Mouse (Mus musculus) layer of hippocampus, adult 8-10 months (tissue): ENCODE data around the gene Chrna1. TPM values are rescaled to one million over a fixed set of nuclear protein-coding genes. Genes with fewer than 3 reads are reported as not detected.

Source experiments
- DNase-seq, 2 experiments: peaks; one replicate each; pipeline ENCODE4 v3.0.0; 2022; ENCODE audit warnings: low spot score in 2 of 2
- total RNA-seq, 4 experiments: library from RNA; stranded (reverse); gene quantifications; 2 replicates each; pipeline ENCODE4 v1.2.4; 2022

The Chrna1 gene
- total RNA-seq, result under 1 TPM; 0.24 to 0.60 (median 0.43) TPM

DNA sequence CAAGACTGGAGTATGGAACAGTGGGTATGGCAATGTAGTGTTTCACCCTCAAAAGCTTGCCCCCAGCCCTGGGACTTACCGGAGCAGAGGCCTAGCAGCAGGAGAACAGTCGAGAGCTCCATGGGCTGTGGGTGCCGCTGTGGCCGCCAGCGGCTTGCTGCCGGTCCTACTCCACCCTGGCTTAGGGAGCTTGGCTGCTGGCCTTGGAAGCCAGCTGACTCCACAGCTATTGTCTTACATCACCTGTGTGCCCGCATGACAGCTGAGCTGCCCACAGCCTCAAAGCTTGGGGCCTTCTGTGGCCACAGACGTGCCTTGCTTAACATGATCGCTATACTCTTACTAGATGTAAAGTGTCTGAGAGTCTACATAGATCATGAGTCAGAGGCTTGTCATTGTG lies at the start of gene Chrna1:
Gene Chrna1, minus strand, starts transcription at position 173 of the 400 bp plus-strand sequence.
- DNase-seq, result no peak

DNA sequence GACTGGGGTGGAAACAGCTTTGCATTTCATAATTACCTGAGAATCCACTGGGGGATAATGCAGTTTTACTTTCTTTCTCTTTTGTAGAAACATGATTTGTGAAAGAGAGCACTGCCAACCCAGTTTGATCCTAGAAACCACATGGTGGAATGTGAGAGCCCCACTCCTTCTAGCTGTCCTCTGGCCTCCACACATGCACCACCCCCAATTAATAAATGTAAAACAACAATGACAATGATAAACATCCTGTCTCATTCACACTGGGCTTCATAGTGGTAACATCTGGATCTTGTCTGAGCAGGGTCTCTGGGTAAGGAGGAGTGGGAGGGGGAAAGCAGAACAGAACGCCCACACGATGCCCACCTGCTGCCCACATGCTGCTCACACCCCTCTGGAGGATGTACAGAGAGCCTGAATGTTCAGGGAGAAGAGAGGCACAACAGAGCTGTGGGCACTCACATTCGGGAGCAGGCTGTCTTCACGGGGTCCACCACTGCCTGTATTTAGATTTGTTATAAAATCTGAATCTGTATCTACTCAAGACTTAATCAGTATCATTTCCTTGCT lies 38.4 kb upstream of the Chrna1 start:
- no peak for DNase-seq

DNA sequence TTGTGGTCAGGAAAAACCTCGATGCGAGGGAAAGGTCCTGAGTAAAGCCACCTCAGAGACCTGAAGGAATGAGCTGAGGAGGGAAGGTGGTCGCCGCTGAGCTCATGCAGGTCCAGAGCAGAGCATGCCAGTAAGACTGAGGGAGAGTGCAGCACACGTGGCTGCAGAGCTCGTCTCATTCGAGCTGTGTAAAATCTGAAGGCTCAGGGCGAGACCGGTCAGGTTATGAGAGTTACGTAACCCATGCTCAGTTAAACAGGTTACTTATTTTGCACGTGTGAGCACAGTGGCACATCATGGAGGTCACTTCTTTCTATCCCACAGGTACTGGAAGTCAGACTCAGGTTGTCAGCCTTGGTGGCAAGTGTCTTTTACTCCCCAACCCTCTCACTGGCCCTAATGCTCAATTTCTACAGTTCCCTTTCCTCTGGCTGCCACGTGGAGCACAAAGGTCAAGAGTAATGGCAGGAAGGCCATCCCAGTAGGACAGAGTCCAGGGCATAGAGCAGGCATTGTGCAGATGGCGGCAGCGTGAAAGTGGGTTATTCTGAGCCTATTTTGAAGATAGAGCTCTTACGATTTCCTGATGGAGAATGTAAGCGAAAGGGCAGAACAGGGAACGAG lies 36.4 kb upstream of the Chrna1 start:
- DNase-seq, result no peak

DNA sequence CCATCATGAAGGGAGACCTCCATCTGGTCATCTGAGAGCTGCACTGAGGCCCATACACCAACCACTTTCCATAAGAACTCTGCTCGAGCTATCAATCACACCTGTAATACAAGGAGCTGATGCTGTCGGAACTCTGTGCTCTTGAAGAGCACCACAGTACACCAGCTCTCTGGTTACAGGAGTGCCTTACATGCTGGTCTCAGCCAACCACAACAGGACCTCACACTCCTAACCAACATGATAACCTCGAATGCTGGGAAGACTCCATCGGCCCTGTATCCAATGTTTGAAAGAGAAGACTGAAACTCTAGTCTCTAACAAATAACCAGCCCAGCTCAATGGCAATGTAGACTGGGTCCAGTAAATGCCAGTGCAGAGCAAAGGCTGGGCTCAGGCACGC lies 35.3 kb upstream of the Chrna1 start:
- no peak for DNase-seq

DNA sequence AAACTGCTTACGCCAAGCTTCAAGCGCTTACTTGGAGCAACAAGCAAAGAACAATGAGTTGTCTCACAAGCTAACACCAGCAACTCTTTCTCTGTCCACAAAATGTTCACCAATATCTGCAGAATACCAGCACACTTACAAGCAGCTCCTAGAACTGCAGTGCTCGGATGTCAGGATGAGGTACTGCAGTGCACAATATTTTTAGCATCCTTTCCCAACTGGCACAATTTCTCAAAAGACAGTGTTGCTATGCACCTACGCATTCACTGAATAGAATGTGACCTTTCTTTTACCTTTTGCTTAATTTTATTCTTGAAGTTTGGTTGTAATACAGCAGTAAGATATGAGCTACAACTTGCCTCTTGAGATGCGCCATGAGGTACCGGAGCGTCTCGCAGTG lies 34.2 kb upstream of the Chrna1 start:
- DNase-seq, result no peak

DNA sequence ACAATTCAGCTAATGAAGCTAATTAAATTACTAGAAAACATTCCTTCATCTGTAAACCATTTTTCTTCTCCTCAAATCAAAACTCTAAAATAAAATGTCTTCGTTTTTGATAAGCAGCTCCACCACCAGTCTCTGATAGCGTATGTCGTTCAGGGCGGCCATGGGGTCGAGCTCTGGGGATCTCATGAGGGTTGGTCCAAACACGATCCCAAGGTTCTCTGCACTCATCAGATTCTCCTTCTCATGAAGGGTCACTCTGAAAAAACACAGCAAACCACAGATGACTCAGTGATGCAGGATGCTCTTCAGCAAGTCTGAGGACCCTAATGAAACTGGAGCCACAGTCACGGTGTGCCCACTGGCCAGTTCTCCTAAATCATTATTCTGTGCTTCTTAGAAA lies 32.8 kb upstream of the Chrna1 start:
- DNase-seq, result no peak

DNA sequence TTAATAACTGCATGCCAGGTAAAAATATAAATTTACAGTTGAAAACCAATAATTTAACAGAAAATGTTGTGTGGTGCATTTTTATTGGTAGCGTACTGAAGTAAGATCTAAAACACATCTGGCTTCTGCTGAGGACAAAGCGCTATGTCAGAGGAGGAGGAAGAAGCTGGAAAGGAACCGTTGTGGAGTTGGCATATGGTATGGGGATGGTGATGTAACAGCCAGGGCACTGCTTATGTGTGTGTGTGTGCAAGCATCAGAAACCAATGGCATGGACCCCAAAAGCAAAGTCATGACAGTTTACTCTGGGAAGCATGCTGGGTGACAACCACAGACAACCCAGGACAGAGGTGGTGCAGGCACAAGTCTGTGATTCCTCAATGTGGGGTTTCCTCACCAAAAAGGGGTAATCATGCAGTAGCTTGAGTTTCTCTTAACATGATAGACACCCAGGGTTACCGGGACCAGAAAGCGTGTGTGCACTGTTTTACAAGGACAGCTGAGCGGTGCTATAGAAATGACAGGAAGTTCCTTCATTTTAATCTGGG lies 32.3 kb upstream of the Chrna1 start:
- no peak for DNase-seq

DNA sequence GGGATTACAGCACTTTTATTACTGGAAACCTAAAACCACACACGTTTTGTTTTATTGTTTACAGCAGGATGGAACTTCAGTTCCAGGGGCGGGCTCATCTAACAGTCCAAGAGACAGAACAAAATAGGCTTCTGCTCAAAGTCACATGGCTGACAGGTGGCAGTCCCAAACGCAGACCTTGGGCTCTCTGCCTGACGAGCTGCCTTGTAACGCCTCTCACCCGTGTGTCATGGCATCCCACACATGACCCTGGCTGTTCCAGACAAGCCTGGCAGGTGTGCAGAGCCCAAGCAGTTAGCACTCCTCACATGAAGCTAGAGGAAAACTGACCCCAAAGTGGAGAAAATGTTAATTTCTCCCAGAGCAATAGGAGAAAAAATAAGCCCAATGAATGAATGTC lies 31.7 kb upstream of the Chrna1 start:
- peak; percentile 64 to 77 for DNase-seq

DNA sequence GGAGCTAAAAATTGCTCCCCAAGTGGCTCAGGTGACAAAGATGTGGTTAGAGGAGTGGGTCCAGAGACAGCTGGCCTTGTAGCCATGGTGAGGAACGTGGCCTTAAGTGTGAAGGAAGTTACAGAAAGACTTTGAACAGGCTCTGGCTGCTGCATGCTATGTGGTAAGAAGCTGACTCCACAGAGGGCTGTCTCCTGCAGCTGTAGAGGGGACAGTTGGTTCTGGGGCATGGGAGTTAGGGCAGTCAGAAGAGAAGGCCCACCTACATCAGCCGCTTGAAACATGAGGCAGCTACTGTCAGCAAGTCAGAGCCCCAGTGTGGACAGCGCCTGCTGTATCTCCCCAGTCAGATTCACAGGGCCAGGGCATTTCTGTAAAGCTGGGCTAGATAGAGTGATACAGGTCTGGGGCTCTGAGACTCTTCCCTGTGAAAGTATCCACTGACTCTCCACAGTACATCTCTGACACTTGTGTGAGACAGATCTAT lies 29.6 kb upstream of the Chrna1 start:
- no peak for DNase-seq

DNA sequence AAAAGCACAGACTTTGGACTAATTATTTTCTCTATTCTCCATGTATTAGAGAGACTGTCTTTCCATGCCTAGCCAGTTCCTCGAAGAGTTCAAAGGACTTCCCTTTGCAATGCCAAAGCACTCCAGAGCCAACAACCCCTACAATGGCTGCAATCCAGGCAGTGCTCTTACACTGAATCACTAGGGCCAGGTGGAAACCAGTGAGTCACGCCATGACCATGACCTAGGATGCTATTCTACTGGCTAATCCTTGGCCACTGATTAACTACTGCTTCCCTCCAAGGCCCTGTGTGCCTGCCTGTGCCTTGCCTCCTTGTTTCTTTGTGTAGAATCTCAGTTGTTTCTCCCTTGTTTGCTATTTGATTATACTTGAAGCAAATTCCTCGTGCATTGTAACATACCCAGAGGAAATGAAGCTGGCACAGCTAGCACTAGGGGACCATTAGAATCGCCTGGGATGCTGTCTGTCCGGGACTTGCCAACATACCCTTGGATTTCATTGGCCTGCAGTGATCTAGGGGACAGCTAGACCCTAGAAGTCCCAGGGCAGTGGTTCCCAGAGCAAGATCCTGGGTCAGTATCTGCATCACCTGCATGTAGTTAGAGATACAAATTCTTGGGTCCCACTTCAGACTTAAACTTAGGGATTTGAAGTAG lies 29.1 kb upstream of the Chrna1 start:
- DNase-seq, result no peak

DNA sequence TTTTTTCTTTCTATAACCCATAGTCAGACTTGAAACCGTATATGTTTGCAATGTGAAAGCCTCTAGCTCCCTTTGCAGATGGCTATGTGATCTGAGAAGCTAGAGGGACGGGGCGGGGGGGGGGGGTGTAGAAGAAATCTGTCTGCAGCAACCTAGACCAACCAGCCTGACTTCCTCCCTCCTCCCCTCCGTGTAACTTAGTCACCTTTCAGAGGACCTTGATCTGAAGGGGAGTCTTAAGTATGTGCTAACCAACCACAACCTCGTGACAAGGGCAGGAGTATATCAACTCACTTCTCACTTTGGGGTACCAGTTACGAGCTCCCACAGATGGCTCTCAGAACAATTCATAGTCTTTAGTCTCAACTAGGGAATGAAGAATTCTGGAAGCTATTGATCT lies 28.3 kb upstream of the Chrna1 start:
- DNase-seq, result no peak

DNA sequence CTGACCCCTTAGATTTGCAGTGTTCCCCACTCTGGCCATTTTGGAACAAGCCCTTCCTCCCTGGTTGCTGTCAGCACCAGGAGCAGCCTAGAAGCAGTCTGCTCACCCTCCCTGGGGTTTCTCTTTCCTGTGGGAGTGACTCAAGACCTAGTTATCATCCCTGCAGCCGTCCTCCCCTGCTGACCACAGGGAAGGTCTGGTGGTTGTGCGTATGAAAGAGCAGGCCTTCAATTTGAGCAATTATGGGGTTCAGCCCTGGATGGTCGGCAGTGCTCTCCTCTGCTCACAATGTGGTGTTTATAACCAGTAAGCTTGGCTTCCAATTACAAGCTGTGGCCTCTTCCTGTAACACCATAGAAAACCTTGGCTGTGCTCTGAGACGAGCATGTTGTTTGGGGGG lies 27.5 kb upstream of the Chrna1 start:
- no peak for DNase-seq

DNA sequence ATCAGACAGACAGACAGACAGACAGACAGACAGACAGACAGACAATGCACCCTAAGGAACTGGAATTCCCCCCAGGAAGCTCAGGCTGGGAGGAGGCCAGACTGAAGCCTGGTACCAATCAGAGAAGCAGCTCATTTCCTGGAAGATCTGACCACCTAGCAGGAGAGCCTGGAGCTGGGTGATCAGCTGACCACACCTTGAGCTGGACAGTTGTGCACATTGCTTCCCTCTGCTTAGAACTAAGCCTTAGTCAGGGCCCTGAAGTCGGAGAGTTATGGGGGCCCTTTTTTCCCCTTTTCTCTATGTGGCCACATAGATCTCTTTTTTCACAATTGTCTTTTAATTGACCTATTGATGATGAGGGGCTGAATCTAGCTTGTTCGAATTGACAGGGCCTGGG lies 27.0 kb upstream of the Chrna1 start:
- no peak for DNase-seq

DNA sequence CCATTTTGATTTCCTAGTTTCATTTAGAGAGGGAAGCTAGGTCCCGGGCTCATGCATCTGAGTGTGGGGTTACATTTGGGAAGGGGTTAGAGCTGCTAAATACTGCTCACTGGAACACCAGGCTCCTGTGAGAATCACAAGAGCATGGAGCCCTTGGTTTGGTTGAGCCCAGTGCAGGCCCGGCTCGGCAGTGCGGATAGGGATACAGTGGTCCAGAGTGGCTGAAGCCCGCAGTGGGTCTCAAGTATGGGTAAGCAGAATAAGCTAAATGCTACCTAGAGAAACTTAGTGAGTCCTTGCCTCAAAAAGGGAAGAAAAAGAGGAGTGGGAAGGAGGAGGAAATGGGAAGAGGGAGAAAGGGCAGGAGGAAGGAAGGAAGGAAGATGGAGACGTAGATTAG lies 26.5 kb upstream of the Chrna1 start:
- no peak for DNase-seq

DNA sequence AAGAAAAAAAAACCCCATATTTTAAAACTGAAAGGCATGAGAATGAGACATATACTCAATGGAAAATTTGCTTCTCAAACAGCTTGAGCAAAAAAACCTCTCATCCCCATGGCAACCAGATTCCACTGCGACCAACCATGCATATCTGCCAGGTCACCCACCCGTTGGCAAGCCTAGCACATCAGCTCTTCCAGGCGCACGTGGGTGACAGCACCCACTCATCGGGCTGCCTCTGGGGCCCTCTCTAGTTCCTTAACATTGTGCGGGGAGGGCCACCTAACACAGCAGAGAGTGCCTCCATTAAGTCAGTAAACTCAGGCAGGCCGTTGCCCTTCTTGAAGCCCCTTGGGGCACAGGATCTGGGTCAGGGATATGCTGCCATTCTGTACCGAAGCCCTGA lies 24.9 kb upstream of the Chrna1 start:
- peak; percentile 90 to 91 for DNase-seq

DNA sequence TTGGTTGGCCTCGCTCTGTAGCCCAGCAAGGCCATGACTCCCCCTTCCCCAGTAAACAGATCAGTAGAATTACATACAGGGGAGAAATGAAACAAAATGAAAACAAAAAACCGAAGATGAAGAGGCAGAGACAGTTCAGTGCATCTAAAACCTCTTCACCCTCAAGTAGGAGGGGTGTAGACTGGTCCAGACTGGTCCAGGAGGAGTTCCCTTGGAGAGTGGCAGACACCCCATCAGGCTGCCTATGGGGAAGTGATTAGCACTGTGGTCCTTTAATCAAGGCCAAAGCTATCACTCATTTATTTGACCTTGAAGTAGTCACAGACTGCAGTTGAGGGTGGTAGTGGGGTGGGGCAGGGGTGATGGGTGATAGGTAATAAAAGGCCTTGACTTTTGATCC lies 24.4 kb upstream of the Chrna1 start:
- no peak for DNase-seq

DNA sequence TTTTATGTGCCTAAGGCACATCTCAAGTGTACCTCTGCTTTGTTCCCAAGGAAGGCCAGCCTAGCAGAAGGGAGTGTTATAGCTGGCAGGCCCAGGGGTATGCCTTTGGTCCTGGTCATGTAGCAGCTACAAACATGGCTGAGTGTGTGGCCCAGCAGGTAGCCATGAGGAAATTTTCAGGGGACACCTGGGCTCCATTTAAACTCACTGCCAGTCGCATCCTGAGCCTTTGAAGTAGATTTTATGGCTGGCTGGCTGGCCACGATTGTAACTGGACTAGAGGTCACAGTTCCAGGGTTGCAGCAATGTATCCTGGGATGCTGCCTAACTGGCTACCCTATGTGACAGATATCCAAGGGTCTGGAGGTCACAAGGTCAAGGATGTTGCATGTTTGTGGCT lies 20.5 kb upstream of the Chrna1 start:
- DNase-seq, result no peak

DNA sequence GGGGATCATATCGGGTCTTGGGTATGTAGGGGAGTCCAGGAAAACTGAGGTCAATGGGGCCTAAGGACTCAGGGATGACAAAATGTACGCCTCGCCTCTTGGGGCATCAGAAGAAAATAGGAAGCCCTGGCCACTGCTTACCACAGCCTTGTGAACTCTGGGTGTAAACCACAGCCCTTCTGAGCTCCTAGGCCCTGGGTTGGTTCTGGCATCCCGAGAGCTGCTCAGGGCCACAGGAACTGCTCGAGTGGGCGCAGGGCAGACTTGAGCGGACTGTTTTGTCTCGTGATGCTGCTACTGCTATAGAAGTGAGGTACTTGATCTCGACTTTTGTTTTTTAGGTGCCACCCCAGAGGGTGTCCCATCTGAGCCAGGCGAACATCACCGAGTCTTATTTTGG lies 17.6 kb upstream of the Chrna1 start:
- DNase-seq, result no peak

DNA sequence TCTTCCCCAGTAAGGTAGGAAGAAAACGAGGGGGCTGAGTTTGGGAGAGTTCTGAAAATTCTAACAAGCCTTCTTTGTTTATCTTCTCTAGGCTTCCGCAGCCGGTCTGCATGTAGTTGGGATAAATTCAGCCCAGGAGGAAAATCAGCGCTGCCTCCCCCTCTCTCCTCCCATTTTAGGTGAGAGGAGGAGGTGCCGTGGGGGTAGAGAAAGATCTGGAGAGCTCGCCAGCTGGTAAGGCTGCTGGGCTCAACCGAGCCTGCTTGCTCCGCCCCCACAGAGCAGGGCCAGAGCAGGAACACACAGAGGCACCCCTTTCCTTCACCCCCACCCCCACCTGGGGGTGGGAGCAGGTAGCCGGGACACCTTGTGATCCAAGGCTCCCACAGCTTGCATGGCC lies 16.6 kb upstream of the Chrna1 start:
- peak; percentile 87 to 92 for DNase-seq

DNA sequence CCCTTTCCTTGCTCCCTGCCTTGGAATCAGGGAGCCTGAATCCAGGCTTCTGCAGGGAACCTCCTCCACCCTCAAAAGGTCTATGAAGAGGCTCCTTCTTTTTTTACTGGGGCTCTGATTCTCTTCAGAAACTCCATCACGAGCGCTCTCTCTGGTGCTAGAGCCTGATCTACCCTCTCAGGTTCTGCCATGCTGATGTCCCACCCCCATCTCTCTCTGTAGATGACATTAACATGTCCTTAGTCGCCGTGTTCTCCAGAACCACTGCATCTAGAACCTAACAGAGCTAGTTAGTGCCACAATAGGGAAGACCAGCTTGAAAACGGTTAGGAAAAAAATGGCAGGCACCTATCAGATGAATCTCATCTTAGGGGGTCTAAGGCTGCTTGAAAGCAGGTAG lies 16.2 kb upstream of the Chrna1 start:
- peak in 1 of 2 experiments; percentile 32 for DNase-seq

DNA sequence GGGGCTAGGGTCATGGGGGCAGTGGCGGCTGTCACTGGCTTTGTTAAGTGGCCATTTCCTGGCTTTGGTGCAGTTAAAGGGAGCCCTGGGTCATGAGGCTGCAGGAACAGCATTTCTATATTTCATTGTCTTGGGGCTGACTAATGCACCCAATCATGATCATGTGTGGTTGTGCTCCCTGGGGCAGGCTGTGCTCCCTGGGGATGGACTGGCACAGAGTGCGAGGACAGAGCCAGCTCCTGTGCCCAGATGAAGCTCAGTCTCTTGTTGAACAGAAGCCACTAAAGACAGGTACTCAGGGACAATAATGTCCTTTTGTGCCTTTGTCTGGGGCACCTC lies 12.9 kb upstream of the Chrna1 start:
- DNase-seq, result no peak

DNA sequence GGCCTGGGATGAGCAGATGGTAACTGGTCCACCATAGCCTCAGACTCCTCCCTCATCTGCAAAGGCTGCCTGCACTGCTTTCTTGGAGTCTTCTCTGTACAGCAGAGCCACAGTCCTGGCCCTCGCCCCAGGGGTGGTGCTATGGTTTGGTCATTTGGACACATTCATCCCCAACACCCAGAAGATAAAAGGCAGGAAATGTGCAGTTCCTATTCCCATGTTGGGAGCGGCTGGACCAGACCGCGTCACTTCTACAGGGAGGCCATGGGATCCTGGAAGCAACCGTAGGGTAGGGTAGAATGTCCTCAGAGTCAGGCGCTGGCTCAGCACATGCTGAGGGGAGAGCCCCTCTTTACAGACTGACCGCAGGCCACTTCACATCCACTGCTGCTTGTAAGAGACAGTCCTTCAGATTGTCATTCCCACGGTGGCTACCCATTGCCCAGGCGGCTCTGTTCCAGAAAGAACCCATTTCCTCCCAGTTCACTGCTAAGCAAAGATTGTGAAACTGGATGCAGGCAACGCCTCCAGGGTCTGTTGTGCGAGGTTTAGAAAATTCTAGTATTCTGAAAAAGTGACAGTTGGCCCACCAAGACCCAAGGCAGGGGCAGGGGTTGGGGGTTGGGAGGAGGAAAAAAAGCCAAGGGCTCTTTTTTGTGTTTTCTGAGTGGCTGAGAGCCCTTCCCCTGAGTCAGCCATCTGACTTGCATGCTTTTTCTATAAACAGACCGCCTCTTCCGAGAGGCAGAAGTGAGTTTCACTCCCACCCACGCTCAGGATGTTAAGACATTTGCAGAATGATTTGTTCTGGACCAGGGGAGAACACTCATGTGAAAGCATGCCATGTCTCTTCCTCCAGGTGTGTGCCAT lies 12.3 kb upstream of the Chrna1 start:
- DNase-seq, result peak; percentile 63 to 82
